Mouse (Mus musculus): ENCODE measurements around the gene Mllt3.

Mllt3 gene

GRCm38 (mm10) chr4:87785132-87786074 is 247.8 kb downstream of the Mllt3 start:
- peak; percentile 71 for DNase-seq (ENCODE audit: low read depth, low spot score)

- no peak for DNase-seq (ENCODE audit: low read depth, low spot score)
Observed at GRCm38 (mm10) chr4:87783809-87784208, 249.4 kb downstream of the Mllt3 start.

- no peak for DNase-seq (ENCODE audit: low read depth, low spot score)
Observed at GRCm38 (mm10) chr4:87781971-87782370, 251.2 kb downstream of the Mllt3 start.

- no peak for DNase-seq (ENCODE audit: low read depth, low spot score)
Observed at GRCm38 (mm10) chr4:87775721-87776120, 257.4 kb downstream of the Mllt3 start.

GRCm38 (mm10) chr4:87774515-87774914 is 258.6 kb downstream of the Mllt3 start:
- no peak for DNase-seq (ENCODE audit: low read depth, low spot score)

- peak; percentile 75 for DNase-seq (ENCODE audit: low read depth, low spot score)
Observed at GRCm38 (mm10) chr4:87767711-87768561, 265.2 kb downstream of the Mllt3 start.

DNA sequence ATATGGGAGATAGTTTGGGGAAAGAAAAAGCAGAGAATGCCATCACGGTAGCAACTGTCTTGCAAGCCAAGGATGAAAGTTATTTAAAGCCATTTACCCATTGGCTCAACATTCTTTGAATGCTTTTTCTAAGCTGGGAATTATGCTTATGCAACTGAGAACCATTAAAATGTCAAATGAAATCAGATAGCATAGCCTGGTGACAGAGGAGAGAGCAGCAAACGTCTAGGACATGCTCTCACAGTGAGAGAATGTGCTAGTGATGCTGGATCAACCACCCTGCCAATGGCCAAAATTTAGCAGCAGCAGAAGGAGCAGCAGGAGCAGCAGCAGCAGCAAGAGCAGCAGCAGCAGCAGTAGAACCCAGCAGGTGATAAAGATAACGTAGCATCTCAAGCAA is 267.4 kb downstream of the Mllt3 start:
- DNase-seq (ENCODE audit: low read depth, low spot score): no peak

DNA sequence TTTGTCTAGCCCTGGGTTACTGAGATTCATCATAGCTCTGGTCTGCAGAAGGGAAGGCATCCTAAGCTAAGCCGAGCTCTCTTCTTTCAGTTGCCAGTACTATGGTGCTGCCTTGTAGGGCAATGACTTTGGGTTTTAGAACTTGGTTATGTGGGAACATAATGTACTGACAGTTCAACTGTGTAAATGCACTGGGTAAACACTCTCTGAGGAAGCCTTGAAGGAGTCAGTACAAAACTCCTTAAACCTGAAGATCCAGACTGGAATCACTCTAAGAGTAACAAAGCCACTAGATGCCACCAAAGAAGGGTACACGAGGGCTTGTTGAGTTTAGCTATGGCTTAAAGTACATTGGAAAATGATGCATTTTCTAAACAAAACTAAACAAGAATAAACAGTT is 272.1 kb downstream of the Mllt3 start:
- DNase-seq (ENCODE audit: low read depth, low spot score): no peak

DNA sequence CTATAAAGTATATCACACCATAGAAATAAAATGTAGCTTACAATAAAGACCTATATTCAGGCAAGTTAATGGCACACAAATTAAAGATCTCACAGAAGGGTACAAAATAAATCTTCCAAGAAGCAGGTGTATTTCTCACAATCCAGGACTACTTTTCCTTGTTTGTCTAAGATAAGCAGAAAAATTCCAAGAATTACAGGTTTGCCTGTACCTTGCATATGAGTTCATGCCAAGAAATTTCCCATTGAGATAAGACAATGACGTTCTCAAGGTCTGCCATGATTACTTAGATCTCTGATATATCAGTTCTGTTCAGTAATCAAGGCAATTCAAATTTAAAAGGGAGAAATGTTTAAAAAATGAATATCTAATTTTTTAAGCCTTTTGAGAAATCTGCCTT is 272.9 kb downstream of the Mllt3 start:
- DNase-seq (ENCODE audit: low read depth, low spot score): no peak

DNA sequence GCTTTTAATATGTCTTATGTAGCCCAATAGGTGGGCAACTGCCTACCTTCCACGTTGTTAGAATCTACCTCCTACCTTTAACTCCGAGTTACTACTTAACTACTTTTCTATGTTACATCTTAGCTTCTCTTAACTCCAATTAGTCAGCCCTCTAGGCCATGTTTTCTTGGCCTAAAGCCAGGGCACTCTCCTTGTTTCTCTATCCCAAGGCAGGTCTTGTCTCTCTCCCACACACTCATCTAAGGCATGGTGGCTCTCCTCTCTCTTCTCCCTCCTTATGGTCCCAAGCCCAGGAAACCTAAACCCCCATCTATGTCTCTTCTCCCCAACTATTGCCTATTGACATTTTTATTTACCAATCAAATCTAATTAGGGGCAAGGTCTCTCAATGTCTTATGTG is 273.5 kb downstream of the Mllt3 start:
- no peak for DNase-seq (ENCODE audit: low read depth, low spot score)

GRCm38 (mm10) chr4:87759110-87759509 is 274.1 kb downstream of the Mllt3 start:
- no peak for DNase-seq (ENCODE audit: low read depth, low spot score)

DNA sequence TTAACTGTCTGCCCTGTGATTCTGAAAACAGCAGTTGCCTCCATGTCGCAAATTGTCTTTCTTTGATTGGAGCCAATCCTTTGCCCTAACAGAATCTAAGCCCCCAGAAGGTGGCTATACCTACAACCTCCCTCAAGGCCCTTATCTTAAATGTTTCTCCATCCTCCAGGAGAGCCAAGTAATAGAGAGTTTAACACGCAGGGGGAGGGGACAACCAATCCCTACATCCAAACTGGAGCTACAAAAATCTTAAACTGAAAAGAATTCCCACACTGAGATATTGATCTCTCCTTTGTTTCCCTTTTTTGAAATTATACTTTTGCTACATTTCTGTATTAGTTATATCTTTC is 281.7 kb downstream of the Mllt3 start:
- no peak for DNase-seq (ENCODE audit: low read depth, low spot score)

- DNase-seq (ENCODE audit: low read depth, low spot score): no peak
Observed at GRCm38 (mm10) chr4:87750856-87751514, 282.2 kb downstream of the Mllt3 start.

DNA sequence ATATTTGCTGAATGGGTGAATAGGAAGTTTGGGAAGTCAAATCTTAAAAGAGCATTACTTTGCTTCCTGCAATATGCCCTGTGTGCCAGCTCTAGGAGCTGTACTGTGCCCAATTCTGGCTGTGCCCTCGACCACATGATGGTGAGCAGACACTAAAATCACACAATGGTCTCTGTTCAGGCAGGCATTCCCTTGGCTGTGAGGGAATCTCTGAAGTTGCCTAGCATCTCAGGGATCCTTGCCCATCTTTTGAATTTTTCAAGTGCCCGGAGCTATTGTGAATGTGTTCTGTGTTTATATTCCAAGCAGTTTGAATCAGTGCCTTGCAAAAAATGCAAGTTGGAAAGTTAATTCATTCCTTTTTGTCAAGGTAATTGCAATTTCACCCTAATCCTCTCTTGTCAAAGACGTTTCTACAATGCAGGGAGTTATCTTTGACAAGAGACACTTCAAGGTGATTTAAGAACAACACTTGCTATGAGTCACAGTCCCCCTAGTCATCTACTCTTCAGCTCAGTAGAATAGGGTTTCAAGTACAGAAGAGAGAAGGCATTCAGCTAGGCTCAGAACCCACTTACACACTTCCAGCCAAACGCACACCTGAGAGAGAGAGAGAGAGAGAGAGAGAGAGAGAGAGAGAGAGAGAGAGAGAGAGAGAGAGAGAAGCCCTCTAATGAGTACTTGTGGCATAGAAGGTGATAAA is 283.5 kb downstream of the Mllt3 start:
- DNase-seq (ENCODE audit: low read depth, low spot score): no peak

GRCm38 (mm10) chr4:87745016-87745645 is 288.0 kb downstream of the Mllt3 start:
- DNase-seq (ENCODE audit: low read depth, low spot score): no peak

- no peak for DNase-seq (ENCODE audit: low read depth, low spot score)
Observed at GRCm38 (mm10) chr4:87739524-87740128, 293.5 kb downstream of the Mllt3 start.

DNA sequence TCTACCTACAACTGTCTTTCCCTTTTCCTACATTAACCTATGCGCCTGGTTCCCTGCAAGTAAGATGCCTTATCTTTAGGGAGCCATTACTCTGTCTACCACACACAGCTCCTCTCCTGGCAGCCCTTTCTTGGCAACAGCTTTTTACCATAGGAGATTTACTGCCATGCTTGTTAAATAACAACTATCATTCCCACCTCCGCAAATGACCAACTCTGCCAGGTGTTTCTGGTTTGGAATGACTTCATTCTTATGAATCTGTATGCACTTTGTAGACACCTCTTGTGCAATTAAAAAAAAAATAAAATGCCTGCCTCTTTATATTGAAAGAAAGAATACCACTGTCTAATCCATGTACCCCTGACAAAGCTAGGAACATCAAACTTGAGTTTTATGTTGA is 294.1 kb downstream of the Mllt3 start:
- no peak for DNase-seq (ENCODE audit: low read depth, low spot score)

- no peak for DNase-seq (ENCODE audit: low read depth, low spot score)
Observed at GRCm38 (mm10) chr4:87737201-87737806, 295.9 kb downstream of the Mllt3 start.

GRCm38 (mm10) chr4:87736779-87737178 is 296.4 kb downstream of the Mllt3 start:
- DNase-seq (ENCODE audit: low read depth, low spot score): no peak

- DNase-seq (ENCODE audit: low read depth, low spot score): no peak
Observed at GRCm38 (mm10) chr4:87731118-87731672, 302.0 kb downstream of the Mllt3 start.

Measured in mesoderm, embryonic 11.5 days (tissue).